Mouse (Mus musculus): Measurements from ENCODE around the gene Coa4. TPM values are rescaled to one million over a fixed set of nuclear protein-coding genes. Genes with fewer than 3 reads are reported as not detected.

The Coa4 gene
- 11.9 and 12.4 TPM in 2 replicates for polyA plus RNA-seq (2015; fragmentation: Nextera tagmentation; extraction: Ambion mirVana)

GRCm38 (mm10) chr7:100536804-100537518 lies at the start of gene Coa4:
Gene Coa4, plus strand, starts transcription at chr7:100537071.
- H3K27ac ChIP-seq (ENCODE audit: low read depth), result peak within 1 kb of the TSS; percentile 86
- DNase-seq, result peak; percentile 95
- peaks cover 9% of the 10 kb centered on the region for H3K36me3 ChIP-seq (replicated peaks; ENCODE audit: insufficient read depth, low read length)
- peak within 1 kb of the TSS; percentile 77 for H3K4me2 ChIP-seq (ENCODE audit: low read depth, low read length)
- H3K27me3 ChIP-seq (ENCODE audit: insufficient read depth, low read length), result no peaks in the 10 kb centered on the region
- H3K9me3 ChIP-seq (ENCODE audit: low read length), result no peaks in the 10 kb centered on the region
- peaks cover 14% of the 10 kb centered on the region for H3K4me1 ChIP-seq (ENCODE audit: insufficient read depth)
- ATAC-seq, result peak; percentile 99
- peak within 1 kb of the TSS; percentile 74 for H3K4me3 ChIP-seq (ENCODE audit: low read depth, low read length)
- H3K9ac ChIP-seq (replicated peaks), result peak within 1 kb of the TSS; percentile 73
- WGBS (ENCODE audit: insufficient replicate concordance), result under 1% methylated on average over 33 of the region's 33 CpGs
- peak; percentile 33; the same call in 1 of the 2 replicates for TF ChIP-seq CTCF (IDR thresholded peaks at IDR 0.05; ENCODE audit: low read depth)
- TF ChIP-seq EP300 (IDR thresholded peaks at IDR 0.05; ENCODE audit: low read depth), result no peak; the same call in 1 of the 2 replicates

- ATAC-seq (peak; percentile 46; the same call in 1 of the 2 replicates), DNase-seq (no peak)
- Histone ChIP-seq H3K9ac (replicated peaks) (no peak overlapping the region), H3K27me3 (ENCODE audit: insufficient read depth, low read length) (no peaks in the 10 kb centered on the region), H3K4me1 (ENCODE audit: insufficient read depth) (peaks cover 6% of the 10 kb centered on the region), H3K4me3 (ENCODE audit: low read depth, low read length) (no peak overlapping the region), H3K36me3 (replicated peaks; ENCODE audit: insufficient read depth, low read length) (no peaks in the 10 kb centered on the region), H3K9me3 (ENCODE audit: low read length) (no peaks in the 10 kb centered on the region), H3K4me2 (ENCODE audit: low read depth, low read length) (no peak overlapping the region), H3K27ac (ENCODE audit: low read depth) (peak overlapping the region; percentile 22; the same call in 1 of the 2 replicates)
- 53% methylated on average over 2 of the region's 2 CpGs for WGBS (ENCODE audit: insufficient replicate concordance)
- no peak for TF ChIP-seq EP300 (IDR thresholded peaks at IDR 0.05; ENCODE audit: low read depth)
- TF ChIP-seq CTCF (IDR thresholded peaks at IDR 0.05; ENCODE audit: low read depth), result no peak
Observed at GRCm38 (mm10) chr7:100487301-100487700, 49.6 kb upstream of the Coa4 start.

GRCm38 (mm10) chr7:100488474-100489048 lies 48.3 kb upstream of the Coa4 start:
- Histone ChIP-seq H3K4me1 (ENCODE audit: insufficient read depth) (peaks cover 12% of the 10 kb centered on the region), H3K27ac (ENCODE audit: low read depth) (no peak overlapping the region), H3K4me2 (ENCODE audit: low read depth, low read length) (no peak overlapping the region), H3K4me3 (ENCODE audit: low read depth, low read length) (no peak overlapping the region), H3K9me3 (ENCODE audit: low read length) (no peaks in the 10 kb centered on the region), H3K36me3 (replicated peaks; ENCODE audit: insufficient read depth, low read length) (no peaks in the 10 kb centered on the region), H3K9ac (replicated peaks) (no peak overlapping the region), H3K27me3 (ENCODE audit: insufficient read depth, low read length) (no peaks in the 10 kb centered on the region)
- ATAC-seq (no peak), DNase-seq (no peak)
- 62% methylated on average over 10 of the region's 10 CpGs for WGBS (ENCODE audit: insufficient replicate concordance)
- TF ChIP-seq EP300 (IDR thresholded peaks at IDR 0.05; ENCODE audit: low read depth) (no peak), CTCF (IDR thresholded peaks at IDR 0.05; ENCODE audit: low read depth) (no peak)

GRCm38 (mm10) chr7:100492391-100493116 lies 44.3 kb upstream of the Coa4 start:
- Histone ChIP-seq H3K4me3 (ENCODE audit: low read depth, low read length) (peak overlapping the region; percentile 82), H3K9ac (replicated peaks) (peak overlapping the region; percentile 75), H3K4me2 (ENCODE audit: low read depth, low read length) (peak overlapping the region; percentile 93), H3K27ac (ENCODE audit: low read depth) (peak overlapping the region; percentile 94), H3K4me1 (ENCODE audit: insufficient read depth) (peaks cover 40% of the 10 kb centered on the region), H3K36me3 (replicated peaks; ENCODE audit: insufficient read depth, low read length) (peaks cover 33% of the 10 kb centered on the region), H3K27me3 (ENCODE audit: insufficient read depth, low read length) (no peaks in the 10 kb centered on the region), H3K9me3 (ENCODE audit: low read length) (no peaks in the 10 kb centered on the region)
- no peak for DNase-seq
- TF ChIP-seq CTCF (IDR thresholded peaks at IDR 0.05; ENCODE audit: low read depth) (peak; percentile 19; the same call in 1 of the 2 replicates), EP300 (IDR thresholded peaks at IDR 0.05; ENCODE audit: low read depth) (no peak; the same call in 1 of the 2 replicates)
- peak; percentile 59 for ATAC-seq
- WGBS (ENCODE audit: insufficient replicate concordance), result 1% methylated on average over 34 of the region's 36 CpGs

- DNase-seq (peak; percentile 96), ATAC-seq (peak; percentile 82)
- H3K9ac ChIP-seq (replicated peaks), result peak within 1 kb of the TSS; percentile 75
- peaks cover 38% of the 10 kb centered on the region for H3K36me3 ChIP-seq (replicated peaks; ENCODE audit: insufficient read depth, low read length)
- H3K4me1 ChIP-seq (ENCODE audit: insufficient read depth), result peaks cover 40% of the 10 kb centered on the region
- peak within 1 kb of the TSS; percentile 94 for H3K27ac ChIP-seq (ENCODE audit: low read depth)
- peak within 1 kb of the TSS; percentile 93 for H3K4me2 ChIP-seq (ENCODE audit: low read depth, low read length)
- 0% methylated on average over 27 of the region's 27 CpGs for WGBS (ENCODE audit: insufficient replicate concordance)
- H3K27me3 ChIP-seq (ENCODE audit: insufficient read depth, low read length), result no peaks in the 10 kb centered on the region
- no peaks in the 10 kb centered on the region for H3K9me3 ChIP-seq (ENCODE audit: low read length)
- peak within 1 kb of the TSS; percentile 82 for H3K4me3 ChIP-seq (ENCODE audit: low read depth, low read length)
- TF ChIP-seq EP300 (IDR thresholded peaks at IDR 0.05; ENCODE audit: low read depth) (no peak), CTCF (IDR thresholded peaks at IDR 0.05; ENCODE audit: low read depth) (no peak)
Observed at GRCm38 (mm10) chr7:100493117-100493483, 43.8 kb upstream of the Coa4 start, which contains the start of gene Ucp2. Gene Ucp2, plus strand, starts transcription at chr7:100493337.
